Mouse (Mus musculus) erythroblast, embryonic 14.5 days (primary cell): Measurements from ENCODE around the gene Trim12c.

Experiments
- GATA1 ChIP-seq: IDR thresholded peaks from 2 replicates; pipeline ENCODE4 v1.6.1; 2012; ENCODE audit warnings: low read length, inconsistent platforms, mixed read lengths
- TAL1 ChIP-seq: IDR thresholded peaks from 3 replicates; pipeline ENCODE4 v1.6.1; 2012; ENCODE audit warnings: low read length, inconsistent platforms, mixed read lengths

DNA sequence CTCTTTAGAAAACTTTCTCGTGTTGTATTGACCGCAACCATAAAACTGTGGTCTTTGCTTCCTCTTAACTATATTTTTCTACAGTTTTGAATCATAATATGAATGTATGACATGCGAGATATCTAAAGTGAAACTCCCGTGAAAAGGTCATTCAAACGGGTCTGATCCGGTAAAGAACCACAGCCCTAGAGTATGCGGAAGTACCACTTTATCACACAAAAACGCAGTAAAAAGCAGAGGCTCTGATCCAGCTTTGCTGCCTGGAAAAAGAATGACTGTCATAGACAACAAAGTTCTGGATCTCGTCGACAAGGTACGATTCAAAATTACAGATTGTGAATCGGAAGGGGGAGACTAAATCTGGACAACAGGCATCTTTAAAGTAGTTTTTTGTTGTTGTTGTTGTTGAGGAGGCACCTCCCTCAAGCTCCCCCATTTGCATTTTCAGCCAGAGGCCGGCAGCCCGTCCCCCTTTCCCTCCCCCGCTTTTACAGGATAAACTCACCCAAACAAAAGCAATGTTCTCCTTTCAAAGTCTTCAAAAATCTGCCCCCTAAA lies 38.3 kb downstream of the Trim12c start:
- no peak for TF ChIP-seq GATA1
- no peak for TF ChIP-seq TAL1
